Mouse (Mus musculus) thymus, adult 2 months (tissue): ENCODE data around the gene Slc16a5.

Source experiments
- CTCF ChIP-seq: fragments of 200-500 bp; IDR thresholded peaks from 2 replicates; pipeline ENCODE4 v1.5.1; 2012; ENCODE audit warnings: mild to moderate bottlenecking, control low read depth, low read length, moderate library complexity, borderline replicate concordance; ENCODE audit not compliant: control insufficient read depth, poor library complexity, insufficient read depth; ENCODE audit errors: extremely low read depth
- POLR2A ChIP-seq: fragments of 200-500 bp; IDR thresholded peaks from 2 replicates; pipeline ENCODE4 v1.6.1; 2012; ENCODE audit warnings: mild to moderate bottlenecking, low read length, control low read depth, moderate library complexity; ENCODE audit not compliant: control insufficient read depth, poor library complexity, insufficient read depth; ENCODE audit errors: extremely low read depth

- TF ChIP-seq CTCF (no peak), POLR2A (no peak)
Measured at GRCm38 (mm10) chr11:115448998-115449397, 13.3 kb upstream of the Slc16a5 start.
